Mouse (Mus musculus) heart, adult 18-20 months (tissue): ENCODE results near the gene Zwilch. TPM values are rescaled to one million over a fixed set of nuclear protein-coding genes. Genes with fewer than 3 reads are reported as not detected.

Source experiments
- DNase-seq, 2 experiments: peaks; one replicate each; pipeline ENCODE4 v3.0.0; 2021 to 2022; ENCODE audit warnings: mixed read lengths in 1 of 2
- total RNA-seq, 2 experiments: library from RNA; stranded (reverse); gene quantifications; 2 replicates each; pipeline ENCODE4 v1.2.3; 2021

Zwilch gene
- total RNA-seq, 2 experiments from 2014 or later: 0.64 to 0.99 TPM

- DNase-seq: peak; percentile 48 to 55
Measured at GRCm38 (mm10) chr9:64105301-64105700, 67.6 kb downstream of the Zwilch start.

- peak; percentile 69 to 85 for DNase-seq
Measured at GRCm38 (mm10) chr9:64100442-64100841, 72.5 kb downstream of the Zwilch start.

- no peak for DNase-seq
Measured at GRCm38 (mm10) chr9:64098282-64098681, 74.6 kb downstream of the Zwilch start.

- peak in 1 of 2 experiments; percentile 46 for DNase-seq
Measured at GRCm38 (mm10) chr9:64094083-64094482, 78.8 kb downstream of the Zwilch start.

- DNase-seq: peak; percentile 59 to 80
Measured at GRCm38 (mm10) chr9:64089004-64089403, 83.9 kb downstream of the Zwilch start.

GRCm38 (mm10) chr9:64088346-64088745 lies 84.6 kb downstream of the Zwilch start:
- no peak for DNase-seq

GRCm38 (mm10) chr9:64087461-64088235 lies 85.3 kb downstream of the Zwilch start:
- peak; percentile 77 to 88 for DNase-seq

Other genes starting within 250 kb of the Zwilch start
- 10 to 100 TPM in 1 of 2 experiments, 1 to 10 TPM in 1; 9.0 to 11.3 TPM for gene Smad6, start 151.0 kb downstream of the Zwilch start, total RNA-seq
- not detected for gene Lctl, start 56.0 kb downstream of the Zwilch start, total RNA-seq
- 100 to 1,000 TPM; 464 to 493 TPM for gene Rpl4, start 271 bp upstream of the Zwilch start, total RNA-seq
- gene Snapc5, start 6.2 kb upstream of the Zwilch start, total RNA-seq: 10 to 100 TPM; 20.2 to 23.9 TPM
- 1 to 10 TPM; 3.0 to 3.5 TPM for gene Uchl4, start 62.1 kb upstream of the Zwilch start, total RNA-seq
- gene Map2k1, start 80.5 kb upstream of the Zwilch start, total RNA-seq: 10 to 100 TPM; 50.1 to 51.8 TPM
- 10 to 100 TPM in 1 of 2 experiments, 1 to 10 TPM in 1; 9.6 to 12.3 TPM for gene Tipin, start 108.5 kb upstream of the Zwilch start, total RNA-seq
- gene Dis3l, start 168.2 kb upstream of the Zwilch start, total RNA-seq: 10 to 100 TPM; 25.0 to 30.6 TPM
- 1 to 10 TPM; 1.2 to 1.6 TPM for gene Megf11, start 212.5 kb upstream of the Zwilch start, total RNA-seq